In the genomic region with DNA sequence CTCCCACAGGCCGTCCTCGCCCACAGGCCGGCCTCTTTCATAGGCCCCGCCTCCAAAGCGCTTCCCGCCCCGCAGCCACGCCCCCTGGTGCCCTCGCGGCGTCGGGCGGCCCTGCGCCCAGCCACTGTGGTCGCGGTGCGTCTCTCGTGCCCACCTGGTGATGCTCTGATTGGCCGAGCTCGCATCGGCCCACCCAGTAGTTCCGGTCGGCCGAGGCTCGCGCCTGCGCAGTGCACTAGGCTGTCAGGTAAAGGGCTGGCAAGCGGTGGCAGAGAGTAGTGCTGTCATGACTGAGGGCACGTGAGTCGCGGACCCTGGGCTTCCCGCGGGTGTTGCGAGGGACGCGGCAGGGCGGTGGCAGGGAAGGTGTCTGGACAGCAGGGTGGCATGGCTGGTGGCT, we compare ENCODE assay signal across 8 mouse cellular contexts. TPM values are rescaled to one million over a fixed set of nuclear protein-coding genes. Genes with fewer than 3 reads are reported as not detected.
DNase-seq lines count a peak whose midpoint lies in the region; ATAC-seq lines count a peak whose summit lies in the region.

A gene (plus strand): TSS at position 214 of the 400 bp plus-strand sequence.

- peak; percentile 96 for DNase-seq in adipocyte (ENCODE audit: low spot score)
- peak; percentile 98 for DNase-seq in embryo, embryonic 10 days (ENCODE audit: low spot score)
- peak; percentile 94 for DNase-seq in gastrocnemius, postnatal 10 days
- DNase-seq in induced T-regulatory cell, adult 2 months (ENCODE audit: low read depth) = peak; percentile 97
- peak; percentile 95 to 97 for DNase-seq in left cerebral cortex, adult 9 months (ENCODE audit: low spot score in 2 of 2)
- peak; percentile 97 for DNase-seq in right cerebral cortex, postnatal 14 days
- DNase-seq in urinary bladder, postnatal 36 days (ENCODE audit: low spot score in 2 of 2) = peak; percentile 95

- ATAC-seq in megakaryocyte progenitor cell, adult 5-6 weeks (replicated peaks; ENCODE audit: poor library complexity) = peak; percentile 98

RNA-seq across cellular contexts. Expression of the gene that starts here (rescaled TPM):
- 10 to 100 TPM in 1 of 2 experiments, 1 to 10 TPM in 1; 7.0 to 10.1 TPM for total RNA-seq in gastrocnemius, postnatal 10 days (2021)
- total RNA-seq in megakaryocyte progenitor cell, adult 5-6 weeks (2015) = 0.61 and 2.4 TPM in 2 replicates
- total RNA-seq in megakaryocyte progenitor cell, adult 5-6 weeks (2017) = 3.1 and 4.4 TPM in 2 replicates

Comparison
In these comparisons a context has a peak if more than half of its experiments do, and no peak if none do; other contexts are left out.
1. Peak in every context shown above with its lines: DNase-seq and ATAC-seq.